Mouse (Mus musculus): ENCODE measurements around the gene Hoxc8. TPM values are rescaled to one million over a fixed set of nuclear protein-coding genes. Genes with fewer than 3 reads are reported as not detected.

Hoxc8 gene
- polyA plus RNA-seq, 1 experiment from 2014 or later, result not detected

DNA sequence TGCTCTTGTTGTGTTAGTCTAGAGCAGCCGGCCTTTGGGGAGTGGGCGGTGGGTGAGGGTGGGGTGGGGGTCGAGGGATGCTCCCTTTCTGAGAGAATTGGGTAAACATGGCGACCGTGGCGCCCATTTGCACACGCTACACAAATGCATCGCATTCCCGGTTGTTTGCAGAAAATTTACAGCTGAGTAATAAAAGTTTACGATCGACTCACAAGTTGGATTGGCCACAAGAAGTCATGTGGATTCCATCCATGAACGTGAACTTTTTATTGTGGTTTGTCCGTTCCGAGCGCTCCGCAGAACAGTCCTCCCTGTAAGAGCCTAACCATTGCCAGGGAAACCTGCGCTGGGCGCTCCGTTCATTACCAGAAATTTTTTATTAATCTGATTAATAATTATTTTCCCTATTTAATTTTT lies 7.5 kb downstream of the Hoxc8 start, which contains the start of gene Hoxc6:
Gene Hoxc6, plus strand, starts transcription at position 319 of the 417 bp plus-strand sequence.
- Histone ChIP-seq H3K27me3 (replicated peaks; ENCODE audit: low read depth, poor library complexity, severe bottlenecking) (peaks cover 100% of the 10 kb centered on the region), H3K36me3 (replicated peaks) (no peaks in the 10 kb centered on the region), H3K27ac (replicated peaks) (no peak within 1 kb of the TSS), H3K4me3 (peak within 1 kb of the TSS; percentile 54), H3K9me3 (no peaks in the 10 kb centered on the region), H3K4me1 (peaks cover 19% of the 10 kb centered on the region)
- WGBS, result 1% methylated on average over 19 of the region's 19 CpGs
- DNase-seq (ENCODE audit: low spot score), result no peak

DNA sequence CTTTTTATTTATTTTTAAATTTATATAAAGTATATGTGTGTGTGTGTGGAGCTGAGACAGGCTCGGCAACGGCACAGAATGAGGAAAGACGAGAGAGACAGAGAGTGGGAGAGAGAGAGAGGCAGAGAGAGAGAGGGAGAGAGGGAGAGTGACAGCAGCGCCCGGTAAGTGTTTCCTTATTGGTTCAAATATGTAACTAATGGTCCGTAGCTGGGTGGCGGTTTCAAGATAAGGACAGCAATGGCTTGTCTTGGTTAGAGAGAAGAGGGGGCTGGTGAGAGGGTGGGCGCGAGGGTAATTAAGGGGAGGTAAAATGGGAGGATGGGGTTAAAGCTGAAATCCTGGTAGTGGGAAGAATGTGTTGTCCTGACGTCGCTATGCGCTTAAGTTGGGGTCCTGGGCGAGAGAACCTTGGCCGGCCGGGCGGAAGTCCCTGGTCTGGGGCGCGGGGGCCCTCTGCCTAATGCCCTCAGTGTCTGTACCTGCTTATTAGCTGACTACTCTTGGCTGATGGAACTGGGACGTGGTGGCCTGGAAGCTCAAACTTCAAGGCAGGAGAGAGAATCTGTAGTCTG lies 8.3 kb downstream of the Hoxc8 start:
- Histone ChIP-seq H3K9me3 (no peaks in the 10 kb centered on the region), H3K27me3 (replicated peaks; ENCODE audit: low read depth, poor library complexity, severe bottlenecking) (peaks cover 100% of the 10 kb centered on the region), H3K4me1 (peaks cover 19% of the 10 kb centered on the region), H3K36me3 (replicated peaks) (no peaks in the 10 kb centered on the region), H3K27ac (replicated peaks) (no peak overlapping the region), H3K4me3 (peak overlapping the region; percentile 54)
- DNase-seq (ENCODE audit: low spot score), result no peak
- WGBS, result under 1% methylated on average over 19 of the region's 19 CpGs

DNA sequence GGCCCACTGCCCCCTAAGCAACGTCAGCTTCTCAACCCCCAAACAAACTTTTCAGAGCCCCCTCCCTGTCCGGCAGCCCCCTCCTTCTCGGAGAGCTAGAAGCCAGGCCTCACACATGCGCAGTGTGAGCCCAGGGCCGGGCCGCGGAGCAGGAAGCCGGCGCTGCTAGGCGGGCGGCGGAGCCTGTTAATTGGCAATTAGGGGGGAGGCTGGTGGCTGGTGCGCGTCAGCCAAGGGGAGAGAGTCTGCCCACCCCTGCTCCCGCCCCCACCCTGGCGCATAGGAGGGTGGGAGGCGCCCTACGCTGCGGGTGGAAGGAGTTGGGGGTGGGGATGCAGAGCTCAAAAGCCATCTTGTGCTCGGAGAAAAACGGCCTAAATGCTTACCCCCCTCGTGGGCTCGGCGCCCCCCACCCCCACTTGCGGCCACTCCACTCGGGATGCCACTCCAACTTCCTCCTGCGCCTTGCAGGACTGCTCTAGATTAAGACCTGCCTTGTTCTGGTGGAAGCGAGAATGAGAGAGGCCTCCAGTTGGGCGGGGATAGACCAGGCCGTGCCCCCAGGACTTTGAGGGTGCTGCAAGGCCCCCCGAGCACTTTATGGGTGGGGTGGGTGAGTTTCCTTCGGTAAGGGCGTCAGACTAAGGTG lies 8.9 kb downstream of the Hoxc8 start:
- no peak overlapping the region for H3K27ac ChIP-seq (replicated peaks)

DNA sequence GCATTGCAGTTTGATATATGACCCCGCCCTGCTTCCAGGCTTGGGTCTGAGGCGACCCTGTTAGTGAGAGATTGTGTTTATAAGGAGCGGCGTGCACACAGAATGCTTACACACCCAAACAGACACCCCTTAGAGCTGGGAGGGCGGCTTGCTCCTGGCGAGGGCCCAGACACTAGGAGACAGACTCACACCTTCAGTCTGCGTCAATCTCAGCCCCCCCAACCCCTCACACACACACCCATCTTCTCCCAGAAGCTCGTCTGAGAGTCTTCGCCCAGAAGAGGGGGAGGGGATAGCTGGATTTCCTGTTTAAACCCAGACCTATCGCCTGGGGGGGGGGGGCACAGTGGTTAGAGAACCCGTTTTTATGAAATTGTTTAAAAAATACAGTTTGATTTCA lies 9.5 kb downstream of the Hoxc8 start:
- peak; percentile 32 for DNase-seq (ENCODE audit: low spot score)
- peaks cover 19% of the 10 kb centered on the region for H3K4me1 ChIP-seq
- WGBS, result 1% methylated on average over 11 of the region's 11 CpGs
- no peak overlapping the region for H3K4me3 ChIP-seq
- no peaks in the 10 kb centered on the region for H3K36me3 ChIP-seq (replicated peaks)
- H3K9me3 ChIP-seq, result no peaks in the 10 kb centered on the region
- H3K27me3 ChIP-seq (replicated peaks; ENCODE audit: low read depth, poor library complexity, severe bottlenecking), result peaks cover 100% of the 10 kb centered on the region
- H3K27ac ChIP-seq (replicated peaks), result no peak overlapping the region

More for the DNA sequence above, 8.9 kb downstream of the Hoxc8 start:
- peak; percentile 72 for DNase-seq (ENCODE audit: low spot score)
- under 1% methylated on average over 33 of the region's 33 CpGs for WGBS
- Histone ChIP-seq H3K36me3 (replicated peaks) (no peaks in the 10 kb centered on the region), H3K9me3 (no peaks in the 10 kb centered on the region), H3K4me3 (peak overlapping the region; percentile 54), H3K4me1 (peaks cover 19% of the 10 kb centered on the region), H3K27me3 (replicated peaks; ENCODE audit: low read depth, poor library complexity, severe bottlenecking) (peaks cover 100% of the 10 kb centered on the region)

DNA sequence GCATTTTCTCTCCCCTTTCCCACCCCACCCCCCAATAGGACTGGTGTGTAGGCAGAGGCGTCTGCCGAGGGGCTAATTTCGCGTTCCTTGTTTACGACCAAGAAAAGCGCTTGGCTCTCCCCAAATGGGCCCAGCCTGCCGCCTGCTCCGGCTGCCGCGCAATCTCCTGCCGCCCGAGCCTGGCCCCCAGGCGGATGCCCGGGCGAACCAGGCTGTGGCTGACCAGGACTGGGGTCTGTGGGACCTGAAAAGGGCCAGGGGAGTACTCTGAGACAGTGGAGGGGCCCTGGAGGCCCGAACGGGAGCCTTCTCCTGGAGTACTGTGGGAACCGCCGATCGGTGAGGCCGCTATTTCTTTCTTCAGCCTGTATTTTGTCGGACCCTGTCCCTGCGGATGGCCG lies 10.1 kb downstream of the Hoxc8 start:
- Histone ChIP-seq H3K36me3 (replicated peaks) (no peaks in the 10 kb centered on the region), H3K27me3 (replicated peaks; ENCODE audit: low read depth, poor library complexity, severe bottlenecking) (peaks cover 100% of the 10 kb centered on the region), H3K4me3 (no peak overlapping the region), H3K4me1 (peaks cover 19% of the 10 kb centered on the region), H3K9me3 (no peaks in the 10 kb centered on the region), H3K27ac (replicated peaks) (no peak overlapping the region)
- DNase-seq (ENCODE audit: low spot score), result peak; percentile 53
- WGBS, result under 1% methylated on average over 24 of the region's 24 CpGs

DNA sequence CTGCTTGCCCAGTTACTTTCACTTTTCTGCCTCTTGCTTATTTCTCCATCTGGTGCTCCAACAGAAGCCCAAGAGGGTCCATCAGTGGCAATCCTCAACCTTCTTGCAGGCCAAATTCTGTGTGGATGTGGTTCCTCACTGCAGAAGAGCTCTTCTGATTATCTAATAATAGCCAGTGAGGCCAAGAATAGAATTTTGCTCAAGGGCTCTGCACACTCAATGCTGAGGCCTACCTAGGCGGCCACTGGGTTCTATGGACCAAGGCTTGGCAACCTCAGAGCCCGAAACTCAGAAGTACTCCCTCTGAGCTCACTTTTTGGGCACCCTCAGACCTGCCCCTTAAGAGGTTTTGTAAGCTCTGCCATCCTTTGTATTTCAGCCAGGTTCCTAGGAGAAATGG lies 11.0 kb downstream of the Hoxc8 start:
- Histone ChIP-seq H3K4me1 (peaks cover 19% of the 10 kb centered on the region), H3K27me3 (replicated peaks; ENCODE audit: low read depth, poor library complexity, severe bottlenecking) (peaks cover 100% of the 10 kb centered on the region)
- DNase-seq (ENCODE audit: low spot score), result no peak

DNA sequence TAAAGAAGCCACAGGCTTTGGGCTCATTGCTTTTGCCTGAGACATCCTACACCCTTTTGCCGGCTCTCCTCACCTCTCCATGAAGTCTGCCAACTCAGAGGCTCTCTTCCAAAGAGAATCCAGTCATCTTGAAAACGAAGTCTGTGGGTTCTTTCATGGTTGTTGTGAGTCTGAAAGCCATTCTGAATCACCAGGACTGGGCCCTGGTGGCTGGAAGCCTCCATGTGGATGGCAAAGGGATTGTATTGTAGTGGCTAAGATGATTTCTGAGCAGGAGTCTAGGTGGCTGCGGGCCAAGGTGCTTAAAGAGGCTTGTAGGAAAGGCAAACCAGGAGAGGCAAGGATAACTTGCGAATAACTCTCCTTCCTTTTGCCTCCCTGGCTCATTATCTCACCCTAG lies 11.7 kb downstream of the Hoxc8 start:
- Histone ChIP-seq H3K36me3 (replicated peaks) (no peaks in the 10 kb centered on the region), H3K27me3 (replicated peaks; ENCODE audit: low read depth, poor library complexity, severe bottlenecking) (peaks cover 100% of the 10 kb centered on the region), H3K4me1 (peaks cover 19% of the 10 kb centered on the region), H3K4me3 (no peak overlapping the region), H3K27ac (replicated peaks) (no peak overlapping the region), H3K9me3 (no peaks in the 10 kb centered on the region)
- WGBS, result 3% methylated on average over 4 of the region's 4 CpGs
- DNase-seq (ENCODE audit: low spot score), result no peak

More for the DNA sequence above, 11.0 kb downstream of the Hoxc8 start:
- WGBS, result 9% methylated on average over 2 of the region's 2 CpGs
- Histone ChIP-seq H3K36me3 (replicated peaks) (no peaks in the 10 kb centered on the region), H3K4me3 (no peak overlapping the region), H3K9me3 (no peaks in the 10 kb centered on the region), H3K27ac (replicated peaks) (no peak overlapping the region)

DNA sequence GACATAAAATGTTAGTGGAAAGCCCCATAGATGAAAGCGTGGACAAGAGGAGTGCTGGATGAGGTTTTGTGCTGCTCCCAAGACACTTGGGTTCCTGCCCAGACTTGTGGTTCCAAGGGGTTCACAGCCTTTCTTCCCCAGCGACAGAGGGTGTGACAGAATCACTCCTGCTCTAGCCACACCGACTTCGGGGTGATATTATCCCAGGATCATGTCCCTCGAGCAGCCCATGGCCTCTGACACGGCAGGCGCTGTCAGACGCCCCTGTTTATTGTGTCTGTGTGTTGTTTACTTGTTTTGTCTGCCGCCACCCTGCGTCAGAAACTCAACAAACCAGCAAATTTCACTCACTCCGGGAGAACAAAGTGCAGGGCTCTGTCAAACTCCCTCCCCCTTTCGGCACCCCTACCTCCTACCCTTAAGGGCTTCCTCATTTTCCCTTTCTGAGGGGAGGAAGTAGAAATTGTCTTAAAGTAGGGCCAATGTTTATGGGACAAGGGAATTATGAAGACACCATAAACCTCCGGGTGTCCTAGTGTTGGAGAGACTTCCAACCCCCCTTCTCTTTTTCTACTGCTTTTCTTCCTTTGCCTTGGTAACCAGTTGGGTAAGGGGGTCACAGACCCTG lies 12.5 kb downstream of the Hoxc8 start:
- H3K27ac ChIP-seq (replicated peaks), result no peak overlapping the region
- H3K27me3 ChIP-seq (replicated peaks; ENCODE audit: low read depth, poor library complexity, severe bottlenecking), result peaks cover 100% of the 10 kb centered on the region
- H3K36me3 ChIP-seq (replicated peaks), result no peaks in the 10 kb centered on the region
- no peaks in the 10 kb centered on the region for H3K9me3 ChIP-seq
- no peak for DNase-seq (ENCODE audit: low spot score)
- peaks cover 19% of the 10 kb centered on the region for H3K4me1 ChIP-seq
- 2% methylated on average over 13 of the region's 13 CpGs for WGBS
- H3K4me3 ChIP-seq, result no peak overlapping the region

DNA sequence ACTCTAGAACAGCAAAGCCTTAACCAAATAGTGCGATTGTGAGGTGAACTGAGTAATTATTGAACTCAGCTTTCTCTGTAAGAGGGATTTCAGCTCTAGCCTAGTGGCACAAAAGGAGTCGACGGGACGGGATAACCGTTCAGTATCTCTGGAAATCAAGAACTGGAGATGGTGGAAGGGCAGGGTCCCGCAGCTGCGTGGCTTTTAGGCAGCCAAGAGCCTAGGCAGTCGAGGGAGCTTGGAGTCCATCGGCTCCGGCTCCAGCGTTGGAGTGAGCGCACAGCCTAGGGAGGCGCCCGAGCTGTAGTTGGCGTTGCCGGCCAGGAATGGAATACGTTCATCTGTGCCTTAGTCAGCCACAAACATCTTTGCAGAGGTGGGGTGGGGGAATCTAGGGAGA lies 14.9 kb downstream of the Hoxc8 start:
- Histone ChIP-seq H3K27me3 (replicated peaks; ENCODE audit: low read depth, poor library complexity, severe bottlenecking) (peaks cover 100% of the 10 kb centered on the region), H3K4me1 (peaks cover 3% of the 10 kb centered on the region), H3K9me3 (no peaks in the 10 kb centered on the region), H3K4me3 (no peak overlapping the region), H3K27ac (replicated peaks) (no peak overlapping the region), H3K36me3 (replicated peaks) (no peaks in the 10 kb centered on the region)
- DNase-seq (ENCODE audit: low spot score), result peak; percentile 67
- under 1% methylated on average over 17 of the region's 17 CpGs for WGBS

DNA sequence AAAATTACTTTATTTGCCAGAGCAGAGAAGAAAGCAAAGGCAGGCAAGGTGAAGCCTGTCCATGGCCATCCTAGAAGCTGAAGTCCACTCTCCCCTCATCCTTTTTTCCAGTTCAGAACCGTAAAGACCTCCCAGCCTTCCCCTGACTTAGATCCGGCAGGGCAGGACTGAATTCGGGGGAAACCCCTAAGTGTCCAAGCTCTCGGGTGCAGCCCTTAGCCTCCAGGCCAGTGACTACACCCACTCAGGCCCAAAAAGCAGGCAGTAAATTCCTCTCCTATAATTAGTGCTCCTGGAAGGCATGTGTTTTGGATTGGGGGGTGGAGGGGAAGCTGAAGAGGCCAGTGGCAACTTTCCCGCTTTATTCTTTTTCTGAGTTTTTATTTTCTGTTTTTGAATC lies 15.4 kb downstream of the Hoxc8 start:
- Histone ChIP-seq H3K27ac (replicated peaks) (no peak overlapping the region), H3K27me3 (replicated peaks; ENCODE audit: low read depth, poor library complexity, severe bottlenecking) (peaks cover 100% of the 10 kb centered on the region), H3K4me1 (no peaks in the 10 kb centered on the region), H3K36me3 (replicated peaks) (no peaks in the 10 kb centered on the region), H3K4me3 (no peak overlapping the region), H3K9me3 (no peaks in the 10 kb centered on the region)
- 3% methylated on average over 5 of the region's 5 CpGs for WGBS
- DNase-seq (ENCODE audit: low spot score), result peak; percentile 45

DNA sequence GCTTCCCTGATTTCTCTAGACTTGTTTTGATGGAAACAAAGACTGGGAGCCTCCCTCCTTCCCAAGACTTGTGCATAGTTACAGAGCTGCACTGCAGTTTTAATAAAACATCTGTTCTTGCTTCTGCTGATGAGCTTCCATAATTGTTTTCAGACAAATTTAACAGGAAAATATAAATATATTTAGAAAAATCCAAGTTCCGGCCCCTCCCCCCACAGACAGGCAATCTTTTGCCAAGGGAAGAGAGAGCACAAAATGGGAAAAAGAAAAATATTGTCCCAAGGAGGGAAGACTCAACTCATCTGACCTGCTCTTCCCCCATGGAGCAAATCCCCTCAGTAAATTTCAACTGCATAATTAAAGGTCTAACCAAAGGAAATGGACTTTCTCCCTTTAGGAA lies 15.9 kb downstream of the Hoxc8 start:
- peaks cover 100% of the 10 kb centered on the region for H3K27me3 ChIP-seq (replicated peaks; ENCODE audit: low read depth, poor library complexity, severe bottlenecking)
- H3K4me3 ChIP-seq, result no peak overlapping the region
- no peaks in the 10 kb centered on the region for H3K9me3 ChIP-seq
- H3K36me3 ChIP-seq (replicated peaks), result no peaks in the 10 kb centered on the region
- no peak overlapping the region for H3K27ac ChIP-seq (replicated peaks)
- H3K4me1 ChIP-seq, result no peaks in the 10 kb centered on the region
- DNase-seq (ENCODE audit: low spot score), result no peak
- WGBS, result 10% methylated on average over 1 of the region's 1 CpGs

DNA sequence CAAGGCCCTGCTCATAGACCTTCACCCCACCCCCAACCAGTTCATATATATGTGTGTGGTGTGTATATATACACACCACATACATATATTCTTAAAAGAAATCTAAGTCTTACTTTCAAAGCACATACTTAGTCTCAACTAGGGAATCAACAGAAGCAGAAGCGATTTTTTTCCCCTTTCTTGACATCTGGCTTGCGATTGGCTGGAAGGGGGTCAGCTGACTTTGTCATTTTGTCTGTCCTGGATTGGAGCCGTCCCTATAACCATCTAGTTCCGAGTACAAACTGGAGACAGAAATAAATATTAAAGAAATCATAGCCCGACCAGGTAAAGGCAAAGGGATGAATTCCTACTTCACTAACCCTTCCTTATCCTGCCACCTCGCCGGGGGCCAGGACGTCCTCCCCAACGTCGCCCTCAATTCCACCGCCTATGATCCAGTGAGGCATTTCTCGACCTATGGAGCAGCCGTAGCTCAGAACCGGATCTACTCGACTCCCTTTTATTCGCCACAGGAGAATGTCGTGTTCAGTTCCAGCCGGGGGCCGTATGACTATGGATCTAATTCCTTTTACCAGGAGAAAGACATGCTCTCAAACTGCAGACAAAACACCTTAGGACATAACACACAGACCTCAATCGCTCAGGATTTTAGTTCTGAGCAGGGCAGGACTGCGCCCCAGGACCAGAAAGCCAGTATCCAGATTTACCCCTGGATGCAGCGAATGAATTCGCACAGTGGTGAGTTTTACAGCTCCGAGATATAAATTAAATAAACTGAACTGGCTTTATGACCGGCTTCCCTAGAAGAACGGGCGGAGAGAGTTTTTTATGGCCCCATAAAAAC lies 19.1 kb downstream of the Hoxc8 start:
- no peak overlapping the region for H3K4me3 ChIP-seq
- H3K4me1 ChIP-seq, result no peaks in the 10 kb centered on the region
- no peaks in the 10 kb centered on the region for H3K9me3 ChIP-seq
- no peaks in the 10 kb centered on the region for H3K36me3 ChIP-seq (replicated peaks)
- H3K27me3 ChIP-seq (replicated peaks; ENCODE audit: low read depth, poor library complexity, severe bottlenecking), result peaks cover 100% of the 10 kb centered on the region
- WGBS, result 1% methylated on average over 27 of the region's 27 CpGs
- DNase-seq (ENCODE audit: low spot score), result no peak
- no peak overlapping the region for H3K27ac ChIP-seq (replicated peaks)
